Mouse (Mus musculus) adrenal gland, adult 2 months (tissue): ENCODE data around the gene Pmf1. TPM values are rescaled to one million over a fixed set of nuclear protein-coding genes. Genes with fewer than 3 reads are reported as not detected.
A peak's percentile ranks its signal among the peaks of the same experiment; 100 is the strongest.
"Not testable (repeated sequence)": the region's sequence is repeated elsewhere in the genome, so short reads cannot be mapped to it uniquely, and the experiment has no call there.

Experiments
- DNase-seq: peaks from one replicate; pipeline ENCODE4 v3.0.0; 2021
- polyA plus RNA-seq: library from polyadenylated mRNA; depleted of rRNA; stranded (reverse); fragments of >200 nt; gene quantifications from 2 replicates; pipeline ENCODE4 v1.2.3, GENCODE M21; 2012
- total RNA-seq, 2 experiments: library from RNA; stranded (reverse); gene quantifications; 2 replicates each; pipeline ENCODE4 v1.2.3; 2021

Gene Pmf1
- total and polyA plus RNA-seq, 3 experiments = 31.1 to 77.4 (median 43.0) TPM

DNA sequence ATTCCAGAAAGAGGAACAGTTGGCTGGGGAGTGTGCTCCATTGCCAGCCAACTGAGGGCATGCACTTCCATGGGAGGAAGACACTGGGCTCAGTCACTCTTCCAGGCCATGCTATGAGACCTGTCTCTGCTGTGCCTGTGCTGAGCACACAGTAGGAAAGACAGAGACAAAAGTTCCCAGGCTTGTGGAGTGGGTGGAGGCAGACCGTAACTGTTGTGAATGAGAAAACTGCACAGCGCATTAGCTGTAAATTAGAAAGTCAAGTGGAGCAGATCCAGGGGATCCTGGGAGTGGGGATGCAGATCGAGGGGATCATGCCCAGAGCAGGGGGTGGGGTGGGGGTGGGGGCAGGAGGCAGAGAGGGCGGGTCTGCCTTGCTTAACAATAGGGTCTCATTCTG lies 29.5 kb upstream of the Pmf1 start:
- DNase-seq = no peak

DNA sequence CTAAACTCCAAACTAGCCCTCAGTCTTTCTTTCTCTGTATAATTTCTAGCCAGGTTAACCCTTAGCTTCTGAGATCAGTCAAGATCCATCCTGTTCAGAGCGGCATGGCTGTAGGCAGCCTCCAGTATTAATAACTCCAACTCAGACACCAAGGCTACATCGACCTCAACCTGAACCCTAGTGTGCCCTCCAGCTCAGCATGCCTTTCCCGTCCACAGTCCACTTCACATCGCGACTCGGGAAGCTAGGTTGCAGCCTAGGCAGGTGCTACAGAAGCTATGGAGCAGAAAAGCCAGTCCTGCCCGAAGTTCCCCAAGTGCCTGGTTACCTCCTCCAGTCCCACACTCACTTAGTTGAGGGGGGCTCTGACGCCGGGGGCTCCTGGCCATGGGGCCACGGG lies 27.3 kb upstream of the Pmf1 start:
- DNase-seq = no peak

DNA sequence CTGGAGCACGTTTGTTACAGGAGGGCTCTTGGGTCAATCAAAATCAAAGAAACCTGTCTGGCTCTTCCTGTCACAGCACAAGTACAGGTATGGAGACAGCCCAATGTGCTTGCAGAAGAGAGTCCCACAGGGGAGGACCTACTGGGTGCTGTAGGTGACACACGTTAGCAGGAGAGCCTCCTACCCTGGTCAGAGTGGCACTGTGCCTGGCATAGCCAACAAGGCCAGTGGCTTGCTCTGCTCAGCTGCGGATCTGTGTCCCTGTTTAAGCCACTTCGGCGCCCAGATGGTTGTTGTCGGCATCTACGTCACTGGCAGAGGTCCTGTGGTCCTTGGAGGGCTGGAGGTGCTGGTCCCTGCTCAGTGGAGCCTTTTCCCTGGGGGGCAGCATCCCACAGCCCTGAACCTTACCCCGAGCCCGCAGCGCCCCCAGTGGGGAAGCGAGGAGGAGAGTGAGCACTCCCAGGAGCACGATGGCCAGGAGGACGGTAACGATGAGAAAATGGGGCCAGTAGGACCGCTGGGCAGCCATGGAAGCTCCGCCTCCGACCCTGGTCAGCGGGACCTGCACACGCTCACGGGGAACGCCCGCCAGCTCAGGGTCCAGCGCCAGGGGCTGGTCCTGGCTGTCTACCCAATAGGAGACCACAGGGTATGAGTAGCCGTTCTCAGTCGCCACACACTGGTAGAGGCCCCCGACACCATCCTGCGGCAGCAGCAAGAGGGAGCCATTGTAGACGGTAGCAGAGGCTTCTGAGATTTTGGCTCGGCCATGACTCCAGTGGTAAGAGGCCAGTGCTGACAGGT lies 26.5 kb upstream of the Pmf1 start:
- peak; percentile 85 for DNase-seq

DNA sequence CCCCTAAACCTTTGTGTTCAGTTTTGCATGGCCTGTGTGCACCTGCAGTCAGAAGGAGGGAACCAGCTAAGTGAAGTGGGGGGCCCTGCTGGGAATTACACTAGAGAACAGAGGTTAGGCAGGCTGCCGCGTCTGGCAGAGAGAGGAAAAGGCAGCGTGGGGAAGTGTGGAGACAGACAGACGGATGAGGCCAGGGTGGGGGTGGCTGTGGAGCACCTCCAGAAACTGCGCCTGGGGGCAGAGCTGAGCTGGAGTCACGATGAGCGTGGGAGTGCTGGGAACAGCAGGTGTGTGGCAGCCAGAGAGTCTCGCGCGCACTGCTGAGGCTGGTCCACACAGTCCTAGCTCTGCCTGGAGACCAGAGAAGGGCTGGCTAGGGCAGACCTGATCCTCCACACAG lies 25.4 kb upstream of the Pmf1 start:
- DNase-seq = no peak

DNA sequence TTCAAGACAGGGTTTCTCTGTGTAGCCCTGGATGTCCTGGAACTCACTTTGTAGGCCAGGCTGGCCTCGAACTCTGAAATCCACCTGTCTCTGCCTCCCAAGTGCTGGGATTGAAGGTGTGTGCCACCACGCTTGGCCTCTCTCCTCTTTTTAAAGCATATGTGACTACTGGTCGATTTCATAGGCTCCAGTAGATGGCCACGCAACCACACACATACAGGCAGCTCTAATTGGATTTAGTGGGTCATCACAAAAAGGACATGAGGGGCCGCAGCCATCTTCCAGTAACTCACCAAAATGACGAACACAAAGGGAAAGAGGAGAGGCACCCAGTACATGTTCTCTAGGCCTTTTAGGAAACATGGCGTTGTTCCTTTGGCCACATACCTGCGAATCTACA lies 18.5 kb upstream of the Pmf1 start:
- DNase-seq = not testable (repeated sequence)

DNA sequence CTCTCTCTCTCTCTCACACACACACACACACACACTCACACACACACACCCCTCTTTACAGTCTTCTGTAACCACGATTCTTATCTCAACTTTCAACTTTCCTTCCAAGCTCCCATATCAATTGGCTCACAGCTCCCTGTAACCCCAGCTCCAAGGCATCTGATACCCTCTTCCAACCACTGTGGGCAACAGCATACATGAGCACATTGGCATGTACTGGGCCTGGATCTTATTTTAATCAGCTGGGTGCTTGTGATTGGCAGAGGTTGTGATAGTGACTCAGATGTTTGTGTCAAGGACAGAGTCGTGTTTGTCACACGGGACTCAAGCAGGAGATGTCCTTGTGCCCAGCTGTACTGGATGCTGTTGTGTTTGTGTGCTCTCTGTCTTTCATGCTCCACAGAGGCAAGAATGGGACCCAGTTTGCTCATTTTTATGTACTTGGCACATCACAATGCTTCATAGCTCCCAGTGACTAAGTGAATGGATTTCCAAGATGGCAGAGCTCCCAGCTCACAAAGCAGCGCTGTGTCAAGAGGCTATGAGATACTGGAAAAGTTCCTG lies 17.3 kb upstream of the Pmf1 start:
- DNase-seq = peak; percentile 69

DNA sequence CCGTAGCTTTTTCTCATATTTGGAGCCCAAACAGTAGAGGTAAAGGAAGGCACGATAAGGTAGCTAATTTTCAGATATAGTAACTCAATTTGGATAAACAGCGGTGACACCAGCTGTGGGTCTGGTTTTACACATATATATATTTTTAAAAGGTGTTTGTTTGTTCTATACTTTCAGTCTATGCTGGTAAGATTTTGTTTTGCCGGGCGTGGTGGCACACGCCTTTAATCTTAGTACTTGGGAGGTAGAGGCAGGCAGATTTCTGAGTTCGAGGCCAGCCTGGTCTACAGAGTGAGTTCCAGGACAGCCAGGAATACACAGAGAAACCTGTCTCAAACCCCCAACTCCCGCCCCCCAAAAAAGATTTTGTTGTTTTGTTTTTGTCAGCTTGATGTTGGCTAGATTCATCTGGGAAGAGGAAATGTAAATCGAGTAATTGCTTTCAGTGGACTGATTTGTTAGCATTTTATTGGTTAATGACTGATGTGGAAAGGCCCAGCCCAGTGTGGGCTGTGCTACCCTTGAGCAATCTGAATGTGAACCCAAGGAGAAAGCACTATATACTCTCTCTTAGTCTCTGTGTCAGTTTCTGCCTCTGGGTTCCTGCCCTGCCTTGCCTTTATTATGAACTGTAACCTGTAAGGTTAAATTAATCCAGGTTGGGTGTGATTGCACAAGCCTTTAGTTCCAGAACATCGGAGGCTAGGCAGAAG lies 15.7 kb upstream of the Pmf1 start:
- DNase-seq = no peak

DNA sequence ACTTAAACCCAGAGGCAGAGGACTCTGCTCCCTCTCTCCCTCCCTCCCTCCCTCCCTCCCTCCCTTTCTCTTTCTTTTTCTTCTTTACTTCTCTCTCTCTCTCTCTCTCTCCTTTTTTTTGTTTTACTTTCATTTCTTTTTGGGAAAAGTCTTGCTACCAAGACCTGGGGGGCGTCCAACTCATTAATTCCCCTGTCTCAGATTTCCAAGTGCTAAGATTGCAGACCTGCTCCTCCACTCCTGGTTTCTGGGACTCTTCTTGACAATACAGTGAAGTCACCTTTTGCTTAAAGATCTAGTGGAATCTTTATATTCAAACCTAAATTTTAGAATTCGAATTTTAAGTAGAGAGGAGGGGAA lies 15.2 kb upstream of the Pmf1 start:
- DNase-seq = no peak

DNA sequence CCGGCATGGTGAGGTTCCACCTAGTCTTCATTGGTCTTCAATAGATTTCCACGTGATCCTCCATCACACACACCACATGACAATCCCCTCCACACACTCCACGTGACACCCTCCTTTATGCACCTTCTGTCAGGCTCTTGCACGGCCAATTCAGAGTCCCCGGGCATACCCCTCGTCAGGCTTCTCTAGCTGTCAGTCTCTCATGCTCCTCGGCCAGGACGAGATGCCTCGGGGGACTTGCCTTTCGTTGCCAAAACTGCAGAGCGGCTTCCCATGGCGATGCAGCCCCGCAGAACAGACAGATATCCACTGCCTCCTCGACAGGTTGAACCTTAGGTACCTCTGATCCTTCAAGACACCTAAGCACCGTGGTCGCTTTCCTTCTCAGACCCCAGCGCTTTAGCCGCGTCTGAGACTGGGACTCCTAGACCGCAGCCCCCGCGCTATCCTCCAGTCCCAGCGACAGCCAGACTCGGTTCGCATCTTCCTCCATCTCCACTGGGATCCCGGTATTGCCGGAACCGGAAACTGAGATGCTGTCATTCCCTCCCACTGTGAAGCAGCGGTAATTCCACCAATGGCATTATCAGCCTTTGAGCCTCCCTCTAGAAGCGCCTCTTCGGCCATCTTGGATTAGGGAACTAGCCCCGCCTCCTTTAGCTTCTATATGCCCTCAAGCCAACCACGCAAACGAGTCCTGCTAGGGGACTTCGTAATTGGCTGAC lies 14.6 kb upstream of the Pmf1 start, which contains the start of gene Slc25a44:
Slc25a44 (minus strand) TSS at position 535 of the 725 bp plus-strand sequence.
- DNase-seq = peak; percentile 98

DNA sequence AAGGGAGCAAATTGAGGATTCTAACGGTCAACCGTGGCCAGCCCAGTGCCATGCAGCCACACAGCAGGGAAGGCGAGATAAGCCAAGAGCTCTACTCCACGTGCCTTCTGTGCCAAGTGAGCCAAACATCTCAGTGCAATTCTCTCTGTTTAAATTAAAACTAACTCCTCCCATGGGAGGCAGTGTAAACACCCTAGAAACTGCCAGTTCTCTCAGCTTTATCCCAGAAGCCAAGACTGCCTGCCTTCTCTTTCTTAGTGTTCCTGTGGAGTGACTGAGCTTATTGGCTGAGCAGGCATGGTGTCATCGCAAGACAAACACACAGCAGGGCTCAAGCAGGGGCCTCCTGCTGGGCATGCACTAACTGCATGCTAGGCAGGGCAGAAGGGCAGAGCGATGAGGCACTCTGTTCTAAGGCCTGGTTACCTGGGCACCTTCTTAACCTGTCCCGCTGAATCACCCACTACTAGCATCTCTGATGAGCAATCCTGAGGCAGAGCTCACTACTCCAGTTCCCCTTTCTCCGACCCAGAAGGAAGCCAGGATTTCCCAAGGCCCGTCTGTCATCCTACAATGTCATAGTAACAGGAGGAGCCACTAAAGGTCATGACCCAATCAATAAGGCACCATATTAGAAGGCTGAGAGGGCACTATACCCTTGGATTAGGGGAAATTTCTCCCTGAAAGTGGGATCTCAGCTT lies 12.0 kb upstream of the Pmf1 start:
- DNase-seq = no peak

DNA sequence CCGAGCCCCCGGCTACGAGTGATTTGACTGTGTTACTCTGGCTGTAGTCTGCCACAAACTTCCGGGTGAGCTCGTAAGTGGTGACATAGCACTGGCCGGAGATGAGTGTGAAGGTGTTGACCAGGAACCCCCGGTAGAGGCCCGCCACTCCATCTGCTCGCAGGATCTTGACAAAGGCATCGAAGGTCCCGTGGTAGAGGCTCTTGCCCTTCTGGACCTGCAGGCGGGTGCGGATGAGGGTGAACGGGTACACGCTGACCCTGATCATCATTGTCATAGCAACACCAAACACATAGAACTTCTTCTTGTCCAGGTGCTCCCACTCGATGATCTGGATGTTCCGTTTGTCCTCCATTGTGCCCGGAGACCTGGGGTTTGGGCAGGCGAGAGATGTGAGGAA lies 10.6 kb upstream of the Pmf1 start:
- DNase-seq = no peak

DNA sequence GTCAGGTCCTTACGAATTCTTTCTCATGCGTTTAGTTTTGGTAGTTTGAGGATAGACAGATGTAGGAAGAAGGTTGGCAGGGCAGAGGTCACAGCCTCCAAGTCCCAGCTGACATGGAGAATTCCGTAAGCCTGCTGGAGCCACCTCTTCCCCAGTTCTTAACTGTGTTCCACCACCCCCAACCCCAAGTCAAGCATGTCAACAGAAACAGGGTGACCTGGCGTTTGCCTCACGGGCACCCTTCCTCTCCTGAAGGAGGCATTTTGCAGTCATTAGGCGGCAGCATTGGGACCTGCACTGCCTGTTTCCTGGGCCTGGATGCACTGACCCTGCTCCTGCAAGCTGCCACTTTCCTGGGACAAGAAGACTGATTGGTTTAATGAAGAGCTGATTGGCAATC lies 7.9 kb upstream of the Pmf1 start:
- no peak for DNase-seq

DNA sequence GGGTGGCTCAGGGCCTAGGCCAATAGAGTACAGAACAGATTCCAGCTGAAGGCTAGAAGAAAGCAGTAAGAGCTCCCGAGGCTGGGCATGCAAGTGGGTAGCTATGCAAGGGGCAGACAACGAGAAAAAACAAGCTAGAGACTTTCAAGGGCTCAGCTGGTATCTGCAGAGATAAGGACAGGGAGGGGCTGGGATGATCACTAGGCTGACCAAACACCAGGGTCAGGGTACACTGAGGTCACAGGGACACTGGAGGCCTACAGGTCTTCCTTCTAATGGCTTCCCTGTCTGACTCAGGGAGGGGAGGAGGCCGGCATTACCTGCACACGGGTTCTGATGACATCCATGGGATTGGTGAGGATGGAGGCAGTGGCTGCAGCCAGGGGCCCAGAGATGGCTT lies 5.5 kb upstream of the Pmf1 start:
- no peak for DNase-seq

DNA sequence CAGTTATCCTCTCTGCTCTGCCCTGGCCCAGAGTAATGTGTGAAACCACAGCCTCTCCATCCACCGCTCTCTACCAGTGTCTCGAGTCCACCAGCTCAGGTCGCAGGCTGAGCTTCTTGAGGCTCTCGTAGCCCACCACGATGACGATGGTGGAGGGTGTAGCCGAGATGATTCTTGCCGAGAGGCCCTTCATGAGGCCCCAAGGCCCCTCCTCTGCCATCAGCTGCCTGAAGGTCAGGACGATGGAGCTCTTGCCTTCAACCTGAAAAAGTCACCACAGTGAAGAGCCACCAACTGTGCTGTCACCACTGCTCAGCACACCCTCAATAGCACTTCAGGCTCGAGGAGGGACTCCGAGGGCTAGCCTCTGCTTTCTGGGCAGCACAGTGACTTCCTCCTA lies 2.5 kb upstream of the Pmf1 start:
- no peak for DNase-seq

DNA sequence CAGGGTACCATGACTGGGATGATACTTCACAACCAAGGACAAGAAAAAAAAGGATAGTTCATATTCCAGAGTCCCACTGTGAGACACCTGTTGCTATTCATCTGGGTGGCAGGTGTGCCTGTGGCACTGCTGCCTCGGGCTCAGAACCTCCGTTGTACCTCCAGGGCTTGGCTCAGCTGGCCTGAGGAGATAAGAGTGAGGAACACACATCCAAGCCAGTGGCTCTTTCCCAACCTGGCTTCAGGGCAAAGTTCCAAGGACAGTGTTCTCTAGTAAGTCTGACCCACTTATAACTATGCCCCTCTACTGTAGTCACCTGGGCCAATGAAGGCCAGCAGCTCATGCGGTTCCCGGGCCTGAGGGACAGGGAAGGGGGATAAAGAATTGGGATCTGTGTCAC lies 1.6 kb upstream of the Pmf1 start:
- DNase-seq = peak; percentile 76

DNA sequence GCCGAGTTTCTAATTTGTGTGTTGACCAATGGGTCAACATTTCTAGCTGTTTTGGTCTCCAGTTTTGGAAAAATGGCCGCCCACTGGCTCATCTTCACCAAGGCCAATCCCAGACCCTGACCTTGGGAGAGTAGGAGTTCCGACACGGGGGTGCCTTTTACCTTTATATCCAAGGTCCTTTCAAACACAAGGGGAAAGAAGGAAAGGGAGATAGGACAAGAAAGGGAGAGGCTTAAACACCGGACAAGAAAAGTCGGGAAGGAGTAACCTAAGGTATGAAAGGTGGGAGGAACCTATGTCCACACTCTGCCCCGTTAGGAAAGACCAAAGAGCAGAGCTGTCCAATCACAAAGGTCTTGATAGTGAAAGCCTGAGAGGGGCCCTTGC lies 507 bp upstream of the Pmf1 start:
- DNase-seq = no peak

DNA sequence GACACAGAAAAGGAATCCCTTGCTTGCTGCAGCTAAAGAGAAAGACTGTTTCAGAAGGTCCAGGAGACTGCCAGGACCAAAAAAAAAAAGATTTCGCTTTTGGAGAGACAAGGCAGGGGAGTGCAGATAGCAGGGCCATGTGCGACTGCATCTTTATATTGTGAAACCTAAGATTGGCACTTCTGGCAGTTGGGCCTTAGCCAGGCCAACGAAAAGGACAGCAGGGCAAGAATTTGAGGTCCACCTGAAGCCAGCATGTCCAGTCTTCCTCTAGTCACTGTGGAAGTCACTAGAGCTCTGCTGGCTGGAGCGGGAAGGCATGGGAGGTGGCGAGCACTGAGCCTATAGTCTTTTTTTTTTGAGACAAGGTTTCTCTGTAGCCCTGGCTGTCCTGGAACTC lies 1.2 kb downstream of the Pmf1 start:
- no peak for DNase-seq

DNA sequence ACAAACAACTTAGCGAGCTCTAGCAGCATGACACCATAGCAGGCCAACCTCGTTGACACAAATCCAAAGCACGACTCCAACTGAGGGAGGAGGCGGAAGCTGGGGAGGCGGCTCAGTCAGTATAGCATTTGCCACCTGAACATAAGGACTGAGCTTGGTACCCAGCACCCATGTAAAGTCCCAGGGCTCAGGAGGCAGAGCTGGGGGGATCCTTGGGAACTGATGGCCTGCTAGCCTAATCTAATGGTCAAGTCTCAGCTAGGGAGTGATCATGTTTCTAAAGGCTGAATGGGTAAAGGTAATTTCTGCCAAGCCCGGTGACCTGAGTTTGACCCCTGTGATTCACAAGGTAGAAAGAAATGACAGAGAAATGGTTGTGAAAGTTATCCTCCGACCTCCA lies 2.6 kb downstream of the Pmf1 start:
- no peak for DNase-seq

DNA sequence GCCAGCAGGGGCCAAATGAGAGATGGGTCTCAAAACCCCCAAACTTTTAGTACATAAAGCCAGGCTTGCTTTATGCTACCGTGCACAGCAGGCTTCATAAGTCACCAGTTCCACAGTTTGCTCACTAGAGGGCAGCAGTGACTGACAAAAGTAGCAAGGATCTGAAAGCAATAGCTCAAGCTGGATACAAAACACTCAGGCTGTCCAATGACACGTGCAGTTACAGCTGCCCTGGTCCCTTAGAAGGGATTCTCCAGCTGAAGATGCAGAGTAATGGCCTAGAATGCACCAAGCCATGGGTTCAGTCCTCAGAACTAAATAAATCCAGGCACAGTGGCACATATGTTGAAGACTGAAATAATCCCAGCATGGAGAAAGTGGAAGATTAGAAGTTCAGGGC lies 3.0 kb downstream of the Pmf1 start:
- DNase-seq = peak; percentile 66

DNA sequence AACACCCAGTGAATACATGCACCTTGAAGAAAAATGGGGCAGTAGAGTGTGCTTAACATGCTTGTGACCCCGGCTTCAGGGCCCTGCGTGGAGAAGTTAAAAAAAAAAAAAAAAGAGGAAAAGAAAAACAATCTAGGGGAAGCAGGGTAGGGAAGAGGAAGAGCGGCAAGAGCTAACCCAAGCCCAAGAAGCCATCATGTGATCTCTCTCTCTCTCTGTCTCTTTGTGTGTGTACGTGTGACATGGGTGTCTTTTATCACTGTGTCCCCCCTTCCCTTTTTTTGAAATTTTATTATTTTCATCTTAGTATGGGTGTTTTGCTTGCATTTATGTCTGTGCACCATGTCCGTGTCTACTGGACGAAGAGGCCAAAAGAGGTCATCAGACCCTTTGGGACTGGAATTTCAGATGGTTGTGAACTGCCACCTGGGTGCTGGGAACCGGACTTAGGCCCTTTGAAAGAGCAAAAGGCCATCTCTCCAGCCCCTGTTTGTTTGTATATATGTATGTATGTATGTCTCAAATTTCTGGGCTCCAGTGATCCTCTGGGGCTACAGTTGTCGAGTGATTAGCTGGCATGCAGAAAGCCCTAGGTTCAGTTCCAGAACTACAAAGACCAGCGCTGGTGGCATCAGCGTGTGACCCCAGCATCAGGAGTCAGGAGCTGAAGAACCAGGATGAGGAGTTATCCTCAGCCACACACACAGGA lies 6.5 kb downstream of the Pmf1 start:
- no peak for DNase-seq

DNA sequence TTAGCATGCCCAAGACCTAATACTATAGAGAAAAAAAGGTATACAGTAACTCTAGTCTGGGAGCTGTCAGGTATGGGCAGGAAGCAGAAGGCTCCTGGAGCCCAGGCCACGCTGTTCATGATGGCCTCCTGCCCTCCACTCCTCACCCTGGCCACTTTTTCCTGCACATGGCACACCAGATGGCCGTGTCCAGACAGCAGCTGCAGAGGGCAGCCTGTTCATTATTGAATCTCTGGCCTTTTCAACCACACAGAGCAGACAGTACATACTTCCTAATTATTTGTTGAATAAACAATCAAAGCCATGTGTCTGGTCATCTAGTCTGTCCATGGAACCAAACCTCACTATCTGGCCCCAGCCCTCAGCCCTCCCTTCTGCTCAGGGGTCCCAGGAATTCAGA lies 11.5 kb downstream of the Pmf1 start:
- no peak for DNase-seq

DNA sequence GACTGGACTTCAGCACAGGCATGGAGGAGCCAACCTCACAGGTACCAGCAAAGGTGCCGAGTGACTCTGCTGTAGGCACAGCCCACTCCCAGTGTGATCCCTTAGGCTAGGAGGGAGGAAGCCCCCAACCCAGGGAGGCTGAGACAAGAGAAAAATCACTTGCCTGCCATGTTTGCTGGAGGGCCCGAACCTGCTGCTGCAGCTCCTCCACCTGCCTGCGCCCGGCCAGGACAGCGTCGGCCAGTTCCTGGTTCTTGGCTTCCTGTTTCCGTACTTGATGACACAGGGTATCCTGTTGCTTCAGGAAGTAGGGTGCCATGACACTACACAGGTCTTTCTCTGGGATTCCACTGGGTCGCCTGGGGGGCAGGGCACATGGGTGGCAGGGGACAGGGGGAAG lies 14.4 kb downstream of the Pmf1 start:
- DNase-seq = no peak
